Comparison of ENCODE assay signal across 28 mouse cellular contexts in the genomic region with DNA sequence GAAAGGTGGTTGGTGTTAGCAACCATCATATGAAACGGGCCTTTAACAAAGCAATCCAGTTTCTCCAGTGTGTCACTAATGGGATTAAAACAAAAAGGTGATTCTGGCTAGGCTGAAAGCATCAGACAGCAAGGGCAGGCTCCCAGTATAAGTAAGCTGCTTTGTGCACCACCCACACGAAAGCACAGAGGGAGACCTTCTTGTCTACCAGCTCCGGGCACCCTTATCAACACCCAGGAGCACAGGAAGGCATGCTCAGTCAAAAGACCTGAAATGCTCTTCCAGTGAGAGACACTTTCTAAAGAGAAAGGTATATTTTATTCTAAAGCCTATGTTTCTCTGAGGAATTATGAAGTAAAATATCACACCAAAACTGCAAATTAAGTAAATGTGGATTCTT. TPM values are rescaled to one million over a fixed set of nuclear protein-coding genes. Genes with fewer than 3 reads are reported as not detected.
DNase-seq lines count a peak whose midpoint lies in the region; ATAC-seq and TF ChIP-seq lines count a peak whose summit lies in the region.
"Had no signal": no experiment of that assay in that cellular context is flagged by ENCODE, and none has a peak within 500 bp of the region (broad histone marks: within the 10 kb centered on the region; RNA-seq: fewer than 3 reads in every experiment).

No protein-coding gene starts in this region.

- H3K9ac ChIP-seq in MEL (ENCODE audit: control insufficient read depth, low read depth, low read length, poor library complexity, severe bottlenecking), result no peak overlapping the region
- H3K9ac ChIP-seq in liver, embryonic 13.5 days, result no peak overlapping the region
- H3K9ac ChIP-seq in neural tube, embryonic 15.5 days (replicated peaks), result no peak overlapping the region
- H3K9ac ChIP-seq: embryonic facial prominence, embryonic 13.5 days; forebrain, embryonic 12.5 days; forebrain, embryonic 15.5 days; heart, embryonic 12.5 days; heart, embryonic 15.5 days; hindbrain, embryonic 13.5 days had no signal

- H3K27me3 ChIP-seq in heart, embryonic 10.5 days (ENCODE audit: insufficient read depth, poor library complexity, severe bottlenecking), result no peaks in the 10 kb centered on the region
- no peaks in the 10 kb centered on the region for H3K27me3 ChIP-seq in MEL (ENCODE audit: control insufficient read depth in 1 of 2, insufficient read depth in 2 of 2, low read length in 2 of 2)
- no peaks in the 10 kb centered on the region for H3K27me3 ChIP-seq in liver, embryonic 13.5 days
- H3K27me3 ChIP-seq in neural tube, embryonic 15.5 days (replicated peaks), result no peaks in the 10 kb centered on the region
- H3K27me3 ChIP-seq: embryonic facial prominence, embryonic 13.5 days; forebrain, embryonic 12.5 days; forebrain, embryonic 15.5 days; heart, embryonic 12.5 days; heart, embryonic 15.5 days; hindbrain, embryonic 13.5 days; Patski had no signal

- H3K4me1 ChIP-seq in heart, embryonic 10.5 days, result peaks cover 7% of the 10 kb centered on the region
- H3K4me1 ChIP-seq in MEL (ENCODE audit: control insufficient read depth in 1 of 2, insufficient read depth in 2 of 2, low read length in 2 of 2), result no peaks in the 10 kb centered on the region
- H3K4me1 ChIP-seq in liver, embryonic 13.5 days (replicated peaks), result peaks cover 8% of the 10 kb centered on the region; the same call in 1 of the 2 replicates
- no peaks in the 10 kb centered on the region for H3K4me1 ChIP-seq in neural tube, embryonic 15.5 days
- H3K4me1 ChIP-seq: embryonic facial prominence, embryonic 10.5 days; embryonic facial prominence, embryonic 13.5 days; forebrain, embryonic 12.5 days; forebrain, embryonic 15.5 days; hindbrain, embryonic 10.5 days; hindbrain, embryonic 13.5 days had no signal

- TF ChIP-seq POLR2A in MEL (IDR thresholded peaks at IDR 0.05; ENCODE audit: control insufficient read depth in 1 of 2, insufficient read depth in 1 of 2, low read depth in 1 of 2, low read length in 2 of 2, poor library complexity in 1 of 2), result no peak

- no peak for TF ChIP-seq EP300 in MEL (IDR thresholded peaks at IDR 0.05; ENCODE audit: low read depth in 1 of 2, low read length in 2 of 2)

- no peak for TF ChIP-seq CTCF in MEL (IDR thresholded peaks at IDR 0.05 in 2 of 3, conservative IDR thresholded peaks at IDR 0.05 in 1 of 3; ENCODE audit: control insufficient read depth in 1 of 3, insufficient read depth in 1 of 3, low read depth in 2 of 3, low read length in 3 of 3, poor library complexity in 1 of 3, severe bottlenecking in 1 of 3)

- H3K4me2 ChIP-seq in liver, embryonic 13.5 days, result no peak overlapping the region
- no peak overlapping the region for H3K4me2 ChIP-seq in neural tube, embryonic 15.5 days
- H3K4me2 ChIP-seq: embryonic facial prominence, embryonic 13.5 days; forebrain, embryonic 12.5 days; forebrain, embryonic 15.5 days; heart, embryonic 12.5 days; heart, embryonic 15.5 days; hindbrain, embryonic 13.5 days had no signal

- H3K9me3 ChIP-seq in heart, embryonic 10.5 days, result no peaks in the 10 kb centered on the region
- H3K9me3 ChIP-seq in MEL (replicated peaks; ENCODE audit: insufficient read depth, low read length), result no peaks in the 10 kb centered on the region
- no peaks in the 10 kb centered on the region for H3K9me3 ChIP-seq in liver, embryonic 13.5 days (replicated peaks)
- no peaks in the 10 kb centered on the region for H3K9me3 ChIP-seq in neural tube, embryonic 15.5 days (replicated peaks)
- H3K9me3 ChIP-seq: embryonic facial prominence, embryonic 10.5 days; embryonic facial prominence, embryonic 13.5 days; forebrain, embryonic 12.5 days; forebrain, embryonic 15.5 days; heart, embryonic 12.5 days; heart, embryonic 15.5 days; hindbrain, embryonic 10.5 days; hindbrain, embryonic 13.5 days had no signal

- TF ChIP-seq RAD21 in MEL (IDR thresholded peaks at IDR 0.05; ENCODE audit: low read depth, low read length), result no peak

- H3K27ac ChIP-seq in heart, embryonic 10.5 days, result no peak overlapping the region
- H3K27ac ChIP-seq in MEL (ENCODE audit: control insufficient read depth, low read depth, low read length), result no peak overlapping the region
- no peak overlapping the region for H3K27ac ChIP-seq in liver, embryonic 13.5 days
- no peak overlapping the region for H3K27ac ChIP-seq in neural tube, embryonic 15.5 days (replicated peaks)
- H3K27ac ChIP-seq: embryonic facial prominence, embryonic 10.5 days; embryonic facial prominence, embryonic 13.5 days; forebrain, embryonic 12.5 days; forebrain, embryonic 15.5 days; heart, embryonic 15.5 days; hindbrain, embryonic 10.5 days; hindbrain, embryonic 13.5 days had no signal

- H3K79me2 ChIP-seq in MEL (ENCODE audit: control insufficient read depth, insufficient read depth, low read length, poor library complexity), result no peaks in the 10 kb centered on the region

- peak; percentile 27 for DNase-seq in heart, adult 11 months
- DNase-seq in heart, embryonic 10.5 days (ENCODE audit: low spot score), result no peak
- DNase-seq in MEL (ENCODE audit: low read depth, low spot score), result peak; percentile 12
- DNase-seq in liver, embryonic 13.5 days, result no peak
- DNase-seq in thymus, postnatal 25 days, result no peak
- DNase-seq: adrenal gland, postnatal 10 days; adrenal gland, postnatal 36 days; cerebellum, adult 11-12 months; cerebellum, adult 8-10 months; cerebellum, postnatal 10 days; cerebellum, postnatal 36 days; embryo, embryonic 11 days; gastrocnemius, postnatal 10 days; gastrocnemius, postnatal 36 days; heart, postnatal 10 days; heart, postnatal 36 days had no signal

- 69% methylated on average over 3 of the region's 3 CpGs for WGBS in heart, embryonic 10.5 days
- WGBS in liver, embryonic 13.5 days (ENCODE audit: insufficient replicate concordance), result 53% methylated on average over 3 of the region's 3 CpGs
- WGBS in neural tube, embryonic 15.5 days, result 94% methylated on average over 3 of the region's 3 CpGs

- ATAC-seq in liver, embryonic 13.5 days (ENCODE audit: low read depth), result peak; percentile 62
- no peak for ATAC-seq in neural tube, embryonic 15.5 days (ENCODE audit: low FRiP score)
- ATAC-seq: forebrain, embryonic 15.5 days; hindbrain, embryonic 16.5 days; Patski had no signal

- H3K4me3 ChIP-seq in heart, embryonic 10.5 days, result no peak overlapping the region
- H3K4me3 ChIP-seq in MEL (ENCODE audit: control insufficient read depth in 1 of 2, insufficient read depth in 1 of 2, low read depth in 2 of 2, low read length in 2 of 2), result no peak overlapping the region
- no peak overlapping the region for H3K4me3 ChIP-seq in liver, embryonic 13.5 days (replicated peaks)
- H3K4me3 ChIP-seq in neural tube, embryonic 15.5 days (replicated peaks), result no peak overlapping the region
- H3K4me3 ChIP-seq: embryonic facial prominence, embryonic 10.5 days; embryonic facial prominence, embryonic 13.5 days; erythroblast, embryonic 14.5 days; forebrain, embryonic 12.5 days; forebrain, embryonic 15.5 days; heart, embryonic 12.5 days; heart, embryonic 15.5 days; hindbrain, embryonic 10.5 days; hindbrain, embryonic 13.5 days had no signal

- peaks cover 22% of the 10 kb centered on the region for H3K36me3 ChIP-seq in heart, embryonic 10.5 days
- H3K36me3 ChIP-seq in MEL (ENCODE audit: control insufficient read depth in 1 of 2, insufficient read depth in 2 of 2, low read length in 2 of 2), result peaks cover 0 to 15% of the 10 kb centered on the region in 2 experiments; a peak in 2 of 4 replicates
- H3K36me3 ChIP-seq in liver, embryonic 13.5 days, result peaks cover 29% of the 10 kb centered on the region; the same call in 1 of the 2 replicates
- peaks cover 14% of the 10 kb centered on the region for H3K36me3 ChIP-seq in neural tube, embryonic 15.5 days

TF ChIP-seq in MEL, 35 proteins besides CTCF, POLR2A, EP300 and RAD21:
- no peak for TF ChIP-seq USF1 (IDR thresholded peaks at IDR 0.05; ENCODE audit: low read depth, low read length)
- no peak for TF ChIP-seq MYC (IDR thresholded peaks at IDR 0.05; ENCODE audit: low read depth, low read length)

RNA-seq across cellular contexts. Expression of a gene that starts 31.4 kb away (rescaled TPM):
- 12.0 and 13.6 TPM in 2 replicates for polyA plus RNA-seq in heart, embryonic 10.5 days (2016; fragmentation: Nextera tagmentation; extraction: Ambion mirVana)
- 25.6 and 27.8 TPM in 2 replicates for total RNA-seq in MEL (2012; rRNA removed)
- polyA plus RNA-seq in MEL (2012; ENCODE audit: insufficient read depth in 1 of 2, insufficient read length in 2 of 2, low read depth in 1 of 2, low replicate concordance in 2 of 2, missing spikeins in 1 of 2), result 100 to 1,000 TPM in 1 of 2 experiments, 10 to 100 TPM in 1; 37.6 to 304 TPM
- polyA plus RNA-seq in liver, embryonic 13.5 days (2015; fragmentation: Nextera tagmentation; extraction: Ambion mirVana), result 6.0 and 6.5 TPM in 2 replicates
- polyA plus RNA-seq in neural tube, embryonic 15.5 days (2015; fragmentation: Nextera tagmentation; extraction: Ambion mirVana), result 12.2 and 13.0 TPM in 2 replicates

RNA-seq across cellular contexts. Expression of a gene that starts 48.7 kb away (rescaled TPM):
- 86.5 and 91.8 TPM in 2 replicates for polyA plus RNA-seq in heart, embryonic 10.5 days (2016; fragmentation: Nextera tagmentation; extraction: Ambion mirVana)
- 19.5 and 23.1 TPM in 2 replicates for total RNA-seq in MEL (2012; rRNA removed)
- 10 to 100 TPM in 1 of 2 experiments, not detected in 1; 22.1 TPM for polyA plus RNA-seq in MEL (2012; ENCODE audit: insufficient read depth in 1 of 2, insufficient read length in 2 of 2, low read depth in 1 of 2, low replicate concordance in 2 of 2, missing spikeins in 1 of 2)
- 39.6 and 40.2 TPM in 2 replicates for polyA plus RNA-seq in liver, embryonic 13.5 days (2015; fragmentation: Nextera tagmentation; extraction: Ambion mirVana)
- 123 and 128 TPM in 2 replicates for polyA plus RNA-seq in neural tube, embryonic 15.5 days (2015; fragmentation: Nextera tagmentation; extraction: Ambion mirVana)

RNA-seq across cellular contexts. Expression of a gene that starts 50.4 kb away (rescaled TPM):
- polyA plus RNA-seq in heart, embryonic 10.5 days (2016; fragmentation: Nextera tagmentation; extraction: Ambion mirVana), result 11.4 and 11.6 TPM in 2 replicates
- 17.8 and 20.7 TPM in 2 replicates for total RNA-seq in MEL (2012; rRNA removed)
- 10 to 100 TPM in 1 of 2 experiments, not detected in 1; 39.7 TPM for polyA plus RNA-seq in MEL (2012; ENCODE audit: insufficient read depth in 1 of 2, insufficient read length in 2 of 2, low read depth in 1 of 2, low replicate concordance in 2 of 2, missing spikeins in 1 of 2)
- 18.6 and 21.7 TPM in 2 replicates for polyA plus RNA-seq in liver, embryonic 13.5 days (2015; fragmentation: Nextera tagmentation; extraction: Ambion mirVana)
- 6.2 and 13.1 TPM in 2 replicates for polyA plus RNA-seq in neural tube, embryonic 15.5 days (2015; fragmentation: Nextera tagmentation; extraction: Ambion mirVana)

Comparison
In these comparisons a context has a peak if more than half of its experiments do, and no peak if none do; other contexts are left out.
1. DNase-seq: peak in heart, adult 11 months (single experiment) and MEL (single experiment); none in heart, embryonic 10.5 days (single experiment), liver, embryonic 13.5 days (single experiment) and thymus, postnatal 25 days (single experiment).